Mouse (Mus musculus) forebrain, embryonic 16.5 days (tissue): Measurements from ENCODE around the gene Dtx4. TPM values are rescaled to one million over a fixed set of nuclear protein-coding genes. Genes with fewer than 3 reads are reported as not detected.
"Not testable (repeated sequence)": the region's sequence is repeated elsewhere in the genome, so short reads cannot be mapped to it uniquely, and the experiment has no call there.

Experiments used
- ATAC-seq: fragments of 200-750 bp; cut with Nextera tagmentation; 2 replicates; pipeline ENCODE4 v1.8.0; 2017; ENCODE audit warnings: mild to moderate bottlenecking, moderate library complexity
- H3K27ac ChIP-seq: fragments of 300-500 bp; sonication (generic); 2 replicates; pipeline ENCODE4 v1.5.1; 2014; ENCODE audit warnings: low read length, control low read depth
- H3K27me3 ChIP-seq: fragments of 300-500 bp; sonication (generic); replicated peaks from 2 replicates; pipeline ENCODE4 v1.6.1; 2014; ENCODE audit warnings: low read length; ENCODE audit not compliant: control insufficient read depth, insufficient read depth
- H3K36me3 ChIP-seq: fragments of 300-500 bp; sonication (generic); 2 replicates; pipeline ENCODE4 v1.6.1; 2014; ENCODE audit not compliant: control insufficient read depth, insufficient read depth
- H3K4me1 ChIP-seq: fragments of 300-500 bp; sonication (generic); replicated peaks from 2 replicates; pipeline ENCODE4 v1.6.1; 2014; ENCODE audit warnings: low read length; ENCODE audit not compliant: control insufficient read depth, insufficient read depth
- H3K4me2 ChIP-seq: fragments of 300-500 bp; sonication (generic); 2 replicates; pipeline ENCODE4 v1.6.1; 2014; ENCODE audit warnings: mild to moderate bottlenecking, low read length, control low read depth
- H3K4me3 ChIP-seq: fragments of 300-500 bp; sonication (generic); replicated peaks from 2 replicates; pipeline ENCODE4 v1.5.1; 2014; ENCODE audit warnings: mild to moderate bottlenecking, low read length, control low read depth
- H3K9ac ChIP-seq: fragments of 300-500 bp; sonication (generic); replicated peaks from 2 replicates; pipeline ENCODE4 v1.6.1; 2014; ENCODE audit warnings: low read depth, low read length, control low read depth
- H3K9me3 ChIP-seq: fragments of 300-500 bp; sonication (generic); 2 replicates; pipeline ENCODE4 v1.6.1; 2016; ENCODE audit warnings: low read length; ENCODE audit not compliant: control insufficient read depth
- WGBS: fragments of 180-500 bp; shearing (Covaris S2); extraction: QIAGEN DNeasy Blood & Tissue Kit; methylation state at CpG from one replicate; pipeline ENCODE4 v1.1.7; 2014; 5-methylcytosine and 5-hydroxymethylcytosine counted together
- polyA plus RNA-seq: library from polyadenylated mRNA; unstranded; fragments of >200 nt; fragmentation: Nextera tagmentation; extraction: Ambion mirVana; gene quantifications from 2 replicates; pipeline ENCODE4 v1.2.1, GENCODE M21; 2015

The Dtx4 gene
- polyA plus RNA-seq, result 20.3 and 21.3 TPM in 2 replicates

- peak within 1 kb of the TSS; percentile 78 for H3K4me2 ChIP-seq
- H3K4me3 ChIP-seq, result peak within 1 kb of the TSS; percentile 74
- H3K36me3 ChIP-seq, result no peaks in the 10 kb centered on the region
- no peaks in the 10 kb centered on the region for H3K9me3 ChIP-seq
- H3K9ac ChIP-seq, result peak within 1 kb of the TSS; percentile 86
- H3K4me1 ChIP-seq, result peaks cover 25% of the 10 kb centered on the region
- peak; percentile 89 for ATAC-seq
- H3K27me3 ChIP-seq, result no peaks in the 10 kb centered on the region
- peak within 1 kb of the TSS; percentile 88 for H3K27ac ChIP-seq
- under 1% methylated on average over 58 of the region's 80 CpGs for WGBS
Measured at GRCm38 (mm10) chr19:12501370-12502347, at the start of gene Dtx4. TSS of gene Dtx4 (minus strand) at chr19:12501454.

- Histone ChIP-seq H3K9me3 (no peaks in the 10 kb centered on the region), H3K27ac (no peak overlapping the region), H3K4me1 (no peaks in the 10 kb centered on the region), H3K4me2 (no peak overlapping the region), H3K9ac (no peak overlapping the region), H3K27me3 (no peaks in the 10 kb centered on the region), H3K36me3 (no peaks in the 10 kb centered on the region), H3K4me3 (no peak overlapping the region)
- ATAC-seq, result no peak
- 78% methylated on average over 5 of the region's 5 CpGs for WGBS
Measured at GRCm38 (mm10) chr19:12550005-12550942, 49.0 kb upstream of the Dtx4 start.

- H3K4me1 ChIP-seq, result no peaks in the 10 kb centered on the region
- H3K9ac ChIP-seq, result no peak overlapping the region
- no peak overlapping the region for H3K27ac ChIP-seq
- no peak overlapping the region for H3K4me2 ChIP-seq
- H3K27me3 ChIP-seq, result no peaks in the 10 kb centered on the region
- no peak overlapping the region for H3K4me3 ChIP-seq
- no peaks in the 10 kb centered on the region for H3K9me3 ChIP-seq
- 85% methylated on average over 5 of the region's 5 CpGs for WGBS
- no peaks in the 10 kb centered on the region for H3K36me3 ChIP-seq
- ATAC-seq, result no peak
Measured at GRCm38 (mm10) chr19:12549166-12549565, 47.9 kb upstream of the Dtx4 start.

GRCm38 (mm10) chr19:12545440-12545839, 44.2 kb upstream of the Dtx4 start, which contains the start of gene Fam111a:
TSS of gene Fam111a (plus strand) at chr19:12545740.
- not testable (repeated sequence) for H3K36me3 ChIP-seq, H3K4me2 ChIP-seq, H3K4me1 ChIP-seq, H3K27me3 ChIP-seq, ATAC-seq, H3K4me3 ChIP-seq, H3K9ac ChIP-seq, H3K9me3 ChIP-seq, H3K27ac ChIP-seq
- 94% methylated on average over 11 of the region's 11 CpGs for WGBS

GRCm38 (mm10) chr19:12541644-12542043, 40.4 kb upstream of the Dtx4 start:
- H3K4me1 ChIP-seq, result no peaks in the 10 kb centered on the region
- WGBS, result 34% methylated on average over 2 of the region's 2 CpGs
- H3K4me3 ChIP-seq, result no peak overlapping the region
- H3K27ac ChIP-seq, result no peak overlapping the region
- H3K36me3 ChIP-seq, result no peaks in the 10 kb centered on the region
- no peaks in the 10 kb centered on the region for H3K9me3 ChIP-seq
- ATAC-seq, result no peak
- no peak overlapping the region for H3K4me2 ChIP-seq
- H3K9ac ChIP-seq, result no peak overlapping the region
- no peaks in the 10 kb centered on the region for H3K27me3 ChIP-seq

- Histone ChIP-seq H3K4me3 (no peak overlapping the region), H3K36me3 (no peaks in the 10 kb centered on the region), H3K9ac (no peak overlapping the region), H3K4me1 (no peaks in the 10 kb centered on the region), H3K27ac (no peak overlapping the region), H3K4me2 (no peak overlapping the region), H3K9me3 (no peaks in the 10 kb centered on the region), H3K27me3 (no peaks in the 10 kb centered on the region)
- ATAC-seq, result no peak
- 76% methylated on average over 3 of the region's 3 CpGs for WGBS
Measured at GRCm38 (mm10) chr19:12540727-12541126, 39.5 kb upstream of the Dtx4 start.

- no peak for ATAC-seq
- no peaks in the 10 kb centered on the region for H3K27me3 ChIP-seq
- no peaks in the 10 kb centered on the region for H3K4me1 ChIP-seq
- H3K4me2 ChIP-seq, result no peak overlapping the region
- H3K27ac ChIP-seq, result no peak overlapping the region
- no peaks in the 10 kb centered on the region for H3K9me3 ChIP-seq
- no peak overlapping the region for H3K9ac ChIP-seq
- H3K4me3 ChIP-seq, result no peak overlapping the region
- 78% methylated on average over 1 of the region's 1 CpGs for WGBS
- no peaks in the 10 kb centered on the region for H3K36me3 ChIP-seq
Measured at GRCm38 (mm10) chr19:12539975-12540374, 38.7 kb upstream of the Dtx4 start.

GRCm38 (mm10) chr19:12537168-12537567, 35.9 kb upstream of the Dtx4 start:
- H3K9ac ChIP-seq, result no peak overlapping the region
- H3K27me3 ChIP-seq, result no peaks in the 10 kb centered on the region

GRCm38 (mm10) chr19:12523377-12523776, 22.1 kb upstream of the Dtx4 start:
- H3K4me1 ChIP-seq, result no peaks in the 10 kb centered on the region
- H3K4me2 ChIP-seq, result no peak overlapping the region
- no peaks in the 10 kb centered on the region for H3K9me3 ChIP-seq
- 47% methylated on average over 4 of the region's 4 CpGs for WGBS
- no peaks in the 10 kb centered on the region for H3K36me3 ChIP-seq
- H3K27ac ChIP-seq, result no peak overlapping the region
- no peak overlapping the region for H3K4me3 ChIP-seq
- no peak overlapping the region for H3K9ac ChIP-seq
- ATAC-seq, result no peak
- H3K27me3 ChIP-seq, result no peaks in the 10 kb centered on the region

More at GRCm38 (mm10) chr19:12537168-12537567, 35.9 kb upstream of the Dtx4 start:
- no peak overlapping the region for H3K4me2 ChIP-seq
- no peak overlapping the region for H3K27ac ChIP-seq
- no peaks in the 10 kb centered on the region for H3K36me3 ChIP-seq
- H3K4me1 ChIP-seq, result no peaks in the 10 kb centered on the region
- no peak for ATAC-seq
- H3K9me3 ChIP-seq, result no peaks in the 10 kb centered on the region
- H3K4me3 ChIP-seq, result no peak overlapping the region
